Mouse (Mus musculus): ENCODE data around the gene Sh3bgrl3. TPM values are rescaled to one million over a fixed set of nuclear protein-coding genes. Genes with fewer than 3 reads are reported as not detected.

The Sh3bgrl3 gene
- total and polyA plus RNA-seq, 3 experiments: 128 to 362 (median 153) TPM

DNA sequence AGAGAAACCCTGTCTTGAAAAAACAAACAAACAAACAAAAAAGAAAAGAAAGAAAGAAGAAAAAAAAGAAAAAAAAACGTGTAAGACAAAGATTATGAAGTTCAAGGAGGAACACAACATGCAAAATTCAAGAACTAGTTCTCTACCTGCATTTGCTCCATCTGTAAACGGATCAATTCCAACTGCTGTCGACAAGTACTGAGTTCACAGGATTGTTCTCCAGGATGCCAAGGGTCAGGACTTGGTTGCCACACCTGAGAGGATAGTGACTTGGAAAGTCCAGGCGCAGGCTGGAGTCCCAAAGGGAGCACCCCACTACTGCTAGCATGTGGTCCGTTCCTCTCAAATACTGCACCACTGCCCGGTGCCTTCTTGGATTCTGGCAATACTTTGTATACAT, 26.9 kb upstream of the Sh3bgrl3 start:
- H3K4me3 ChIP-seq (replicated peaks in 1 of 3; ENCODE audit: low read depth in 2 of 3, low read length in 2 of 3, poor library complexity in 1 of 3): no peak overlapping the region
- H3K27ac ChIP-seq (ENCODE audit: insufficient read depth, low read depth): no peak overlapping the region
- H3K79me2 ChIP-seq (replicated peaks; ENCODE audit: control insufficient read depth, extremely low read depth, insufficient read depth, poor library complexity, severe bottlenecking): no peaks in the 10 kb centered on the region
- no peak for DNase-seq (ENCODE audit: extremely low read depth)
- no peaks in the 10 kb centered on the region for H3K4me1 ChIP-seq (ENCODE audit: control insufficient read depth in 1 of 2, insufficient read depth in 2 of 2)
- no peak overlapping the region for H3K9ac ChIP-seq (ENCODE audit: insufficient read depth, low read depth)
- H3K36me3 ChIP-seq (replicated peaks in 1 of 2; ENCODE audit: control insufficient read depth in 1 of 2, insufficient read depth in 1 of 2, low read length in 1 of 2): peaks cover 33 to 70% of the 10 kb centered on the region in 2 experiments
- dilution Hi-C loops (cut with MboI; ENCODE audit: extremely low pct_ligation_motif_present, extremely low pct_unique_long_range_greater_than_20kb, low sequenced_read_pairs): no loop called here
- H3K4me2 ChIP-seq (ENCODE audit: insufficient read depth, low read depth, poor library complexity, severe bottlenecking): no peak overlapping the region
- H3K9me3 ChIP-seq (replicated peaks; ENCODE audit: low read length): no peaks in the 10 kb centered on the region
- TF ChIP-seq RAD21 (IDR thresholded peaks at IDR 0.05; ENCODE audit: low read depth, low read length): no peak
- no peak for TF ChIP-seq MAX (IDR thresholded peaks at IDR 0.05; ENCODE audit: low read length)
- no peak for TF ChIP-seq MYC (IDR thresholded peaks at IDR 0.05; ENCODE audit: low read depth, low read length)
- no peak for TF ChIP-seq TCF12 (IDR thresholded peaks at IDR 0.05; ENCODE audit: low read depth, low read length)
- no peak for TF ChIP-seq RCOR1 (conservative IDR thresholded peaks at IDR 0.05; ENCODE audit: low read depth, low read length)
- no peak for TF ChIP-seq IRF4 (IDR thresholded peaks at IDR 0.05; ENCODE audit: low read depth, low read length)
- TF ChIP-seq JUND (conservative IDR thresholded peaks at IDR 0.05; ENCODE audit: low read depth, low read length): no peak
- TF ChIP-seq PAX5 (IDR thresholded peaks at IDR 0.05; ENCODE audit: low read length): no peak
- TF ChIP-seq MAZ (IDR thresholded peaks at IDR 0.05; ENCODE audit: low read depth, low read length): no peak
- TF ChIP-seq ZKSCAN1 (IDR thresholded peaks at IDR 0.05; ENCODE audit: borderline replicate concordance, low read depth, low read length): no peak
- TF ChIP-seq USF2 (conservative IDR thresholded peaks at IDR 0.05; ENCODE audit: low read depth, low read length): no peak
- no peak for TF ChIP-seq KAT2A (IDR thresholded peaks at IDR 0.05; ENCODE audit: insufficient replicate concordance, low read length)
- no peak for TF ChIP-seq MXI1 (IDR thresholded peaks at IDR 0.05; ENCODE audit: low read depth, low read length)
- no peak for TF ChIP-seq CTCF (conservative IDR thresholded peaks at IDR 0.05 in 1 of 2, IDR thresholded peaks at IDR 0.05 in 1 of 2; ENCODE audit: low read depth in 2 of 2, low read length in 2 of 2)
- TF ChIP-seq BHLHE40 (IDR thresholded peaks at IDR 0.05; ENCODE audit: low read depth, low read length): no peak
- TF ChIP-seq ELF1 (IDR thresholded peaks at IDR 0.05; ENCODE audit: low read depth, low read length): no peak
- no peaks in the 10 kb centered on the region for H3K27me3 ChIP-seq (replicated peaks)
- in situ Hi-C loops (cut with MboI; ENCODE audit: low pct_ligation_motif_present, low pct_unique_long_range_greater_than_20kb, low sequenced_read_pairs): no loop called here

DNA sequence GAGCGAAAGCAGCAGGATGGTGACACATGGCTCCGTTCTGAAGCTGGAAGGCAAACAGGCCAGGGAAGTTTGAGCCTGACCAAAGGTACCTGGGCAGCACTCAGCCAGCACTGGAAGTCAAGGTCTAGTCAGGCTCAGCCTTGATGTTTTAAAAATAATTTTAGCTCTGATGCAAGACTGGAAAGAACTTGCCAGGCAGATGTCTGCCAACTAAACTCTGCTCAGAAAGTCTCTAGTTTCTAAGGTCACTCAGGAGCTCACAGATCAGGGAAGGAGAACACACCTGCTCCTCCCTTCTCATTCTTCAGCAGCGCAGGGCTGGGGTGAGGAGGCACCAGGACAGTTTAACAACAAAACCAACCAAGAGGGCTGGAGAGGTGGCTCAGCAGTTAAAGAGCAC, 25.8 kb upstream of the Sh3bgrl3 start:
- no peak overlapping the region for H3K4me3 ChIP-seq (replicated peaks in 1 of 3; ENCODE audit: low read depth in 2 of 3, low read length in 2 of 3, poor library complexity in 1 of 3)
- H3K9me3 ChIP-seq (replicated peaks; ENCODE audit: low read length): no peaks in the 10 kb centered on the region
- H3K27me3 ChIP-seq (replicated peaks): no peaks in the 10 kb centered on the region
- TF ChIP-seq MEF2A (IDR thresholded peaks at IDR 0.05; ENCODE audit: borderline replicate concordance, low read depth, low read length) (no peak), KAT2A (IDR thresholded peaks at IDR 0.05; ENCODE audit: insufficient replicate concordance, low read length) (no peak), MAFK (IDR thresholded peaks at IDR 0.05; ENCODE audit: insufficient replicate concordance, low read length) (no peak), BHLHE40 (IDR thresholded peaks at IDR 0.05; ENCODE audit: low read depth, low read length) (no peak), CTCF (conservative IDR thresholded peaks at IDR 0.05 in 1 of 2, IDR thresholded peaks at IDR 0.05 in 1 of 2; ENCODE audit: low read depth in 2 of 2, low read length in 2 of 2) (no peak), MXI1 (IDR thresholded peaks at IDR 0.05; ENCODE audit: low read depth, low read length) (no peak), MAZ (IDR thresholded peaks at IDR 0.05; ENCODE audit: low read depth, low read length) (no peak), EP300 (IDR thresholded peaks at IDR 0.05; ENCODE audit: low read length) (no peak)
- dilution Hi-C loops (cut with MboI; ENCODE audit: extremely low pct_ligation_motif_present, extremely low pct_unique_long_range_greater_than_20kb, low sequenced_read_pairs): no loop called here
- in situ Hi-C loops (cut with MboI; ENCODE audit: low pct_ligation_motif_present, low pct_unique_long_range_greater_than_20kb, low sequenced_read_pairs): no loop called here
- peaks cover 33 to 76% of the 10 kb centered on the region in 2 experiments for H3K36me3 ChIP-seq (replicated peaks in 1 of 2; ENCODE audit: control insufficient read depth in 1 of 2, insufficient read depth in 1 of 2, low read length in 1 of 2)
- H3K79me2 ChIP-seq (replicated peaks; ENCODE audit: control insufficient read depth, extremely low read depth, insufficient read depth, poor library complexity, severe bottlenecking): no peaks in the 10 kb centered on the region
- DNase-seq (ENCODE audit: extremely low read depth): no peak
- no peak overlapping the region for H3K4me2 ChIP-seq (ENCODE audit: insufficient read depth, low read depth, poor library complexity, severe bottlenecking)
- no peak overlapping the region for H3K9ac ChIP-seq (ENCODE audit: insufficient read depth, low read depth)
- H3K4me1 ChIP-seq (ENCODE audit: control insufficient read depth in 1 of 2, insufficient read depth in 2 of 2): no peaks in the 10 kb centered on the region
- H3K27ac ChIP-seq (ENCODE audit: insufficient read depth, low read depth): no peak overlapping the region

Data from CH12.LX (cell line).